Mouse (Mus musculus) adrenal gland, postnatal 36 days (tissue): Measurements from ENCODE around the gene Fam214a. TPM values are rescaled to one million over a fixed set of nuclear protein-coding genes. Genes with fewer than 3 reads are reported as not detected.

ENCODE experiments used
- total RNA-seq, 2 experiments: library from RNA; stranded (reverse); gene quantifications; 2 replicates each; pipeline ENCODE4 v1.2.3; 2021

Gene Fam214a
- total RNA-seq, 2 experiments from 2014 or later, result 75.3 to 86.8 TPM

Other genes with a start within 250 kb of the Fam214a start
- under 1 TPM in 1 of 2 experiments, not detected in 1; 0.26 TPM for gene Onecut1, start 91.0 kb upstream of the Fam214a start, total RNA-seq
- 100 to 1,000 TPM; 298 to 309 TPM for gene Arpp19, start 84.7 kb downstream of the Fam214a start, total RNA-seq
- 10 to 100 TPM; 49.7 to 51.3 TPM for gene Myo5a, start 118.1 kb downstream of the Fam214a start, total RNA-seq